Mouse (Mus musculus) heart, embryonic 14.5 days (tissue): Measurements from ENCODE around the gene C1qc. TPM values are rescaled to one million over a fixed set of nuclear protein-coding genes. Genes with fewer than 3 reads are reported as not detected.

Experiments
- ATAC-seq: fragments of 200-750 bp; cut with Nextera tagmentation; 2 replicates; pipeline ENCODE4 v1.8.0; 2017; ENCODE audit warnings: low read depth, moderate TSS enrichment; ENCODE audit not compliant: insufficient number of reproducible peaks, insufficient read depth, low FRiP score
- H3K27ac ChIP-seq, 2 experiments: fragments of 200-500 bp in 1 of 2; fragments of 300-500 bp in 1 of 2; sonication (generic) in 1 of 2; replicated peaks in 1 of 2; 2 replicates each; pipeline ENCODE4 v1.5.1; 2012 to 2014; ENCODE audit warnings: low read depth in 2 of 2, low read length in 2 of 2, control low read depth in 1 of 2, mild to moderate bottlenecking in 1 of 2, mixed read lengths in 1 of 2; ENCODE audit not compliant: control insufficient read depth in 1 of 2, insufficient read depth in 1 of 2
- H3K27me3 ChIP-seq: fragments of 300-500 bp; sonication (generic); 2 replicates; pipeline ENCODE4 v1.6.1; 2014; ENCODE audit warnings: mild to moderate bottlenecking, low read length, control low read depth; ENCODE audit not compliant: control insufficient read depth, insufficient read depth
- H3K36me3 ChIP-seq: fragments of 300-500 bp; sonication (generic); 2 replicates; pipeline ENCODE4 v1.6.1; 2014; ENCODE audit warnings: mild to moderate bottlenecking, control low read depth, low read length, mixed read lengths; ENCODE audit not compliant: control insufficient read depth, insufficient read depth
- H3K4me1 ChIP-seq, 2 experiments: fragments of 200-500 bp in 1 of 2; fragments of 300-500 bp in 1 of 2; sonication (generic) in 1 of 2; 2 replicates each; pipeline ENCODE4 v1.6.1; 2012 to 2014; ENCODE audit warnings: low read length in 2 of 2, control low read depth in 1 of 2, mixed read lengths in 1 of 2; ENCODE audit not compliant: control insufficient read depth in 2 of 2, insufficient read depth in 2 of 2
- H3K4me2 ChIP-seq: fragments of 300-500 bp; sonication (generic); 2 replicates; pipeline ENCODE4 v1.6.1; 2014; ENCODE audit warnings: mild to moderate bottlenecking, low read length
- H3K4me3 ChIP-seq, 2 experiments: fragments of 200-500 bp in 1 of 2; fragments of 300-500 bp in 1 of 2; sonication (generic) in 1 of 2; 2 replicates each; pipeline ENCODE4 v1.5.1; 2012 to 2014; ENCODE audit warnings: low read length in 2 of 2, mild to moderate bottlenecking in 2 of 2, control low read depth in 1 of 2, low read depth in 1 of 2, moderate library complexity in 1 of 2; ENCODE audit not compliant: control insufficient read depth in 1 of 2, insufficient read depth in 1 of 2
- H3K9ac ChIP-seq: fragments of 300-500 bp; sonication (generic); 2 replicates; pipeline ENCODE4 v1.6.1; 2014; ENCODE audit warnings: mild to moderate bottlenecking, low read length
- H3K9me3 ChIP-seq: fragments of 300-500 bp; sonication (generic); 2 replicates; pipeline ENCODE4 v1.6.1; 2016; ENCODE audit warnings: low read length, control low read depth; ENCODE audit not compliant: control insufficient read depth
- WGBS: fragments of 180-500 bp; shearing (Covaris S2); extraction: QIAGEN DNeasy Blood & Tissue Kit; methylation state at CpG from one replicate; pipeline ENCODE4 v1.1.7; 2014; 5-methylcytosine and 5-hydroxymethylcytosine counted together
- polyA plus RNA-seq: library from polyadenylated mRNA; unstranded; fragments of >200 nt; fragmentation: Nextera tagmentation; extraction: Ambion mirVana; gene quantifications from 2 replicates; pipeline ENCODE4 v1.2.1, GENCODE M21; 2014

Gene C1qc
- polyA plus RNA-seq, 1 experiment from 2014 or later = 28.1 TPM

- Histone ChIP-seq H3K4me1 (no peaks in the 10 kb centered on the region), H3K36me3 (no peaks in the 10 kb centered on the region), H3K9ac (no peak overlapping the region), H3K9me3 (no peaks in the 10 kb centered on the region), H3K4me3 (no peak overlapping the region), H3K27ac (no peak overlapping the region), H3K27me3 (peaks cover 75% of the 10 kb centered on the region), H3K4me2 (no peak overlapping the region)
- ATAC-seq = no peak
Measured at GRCm38 (mm10) chr4:136907809-136908208, 14.9 kb upstream of the C1qc start.

DNA sequence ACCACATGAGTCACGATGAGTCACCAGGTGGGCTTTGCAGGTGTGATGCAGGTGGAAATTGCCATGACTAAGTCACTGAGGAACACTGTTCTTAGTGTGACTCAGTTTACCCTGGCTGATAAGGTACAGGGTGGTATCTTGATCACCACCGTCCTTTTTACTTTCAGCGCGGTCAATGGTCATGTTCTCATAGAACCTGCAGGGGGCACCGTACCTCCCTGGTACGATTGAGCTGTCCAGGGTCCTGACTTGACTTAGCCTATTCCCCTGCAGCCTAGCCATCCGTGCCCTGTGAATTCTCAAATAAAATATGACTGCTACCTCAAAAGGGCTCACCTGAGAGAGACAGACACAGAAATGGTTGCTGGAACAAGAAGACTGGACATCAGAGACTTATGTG lies 14.2 kb upstream of the C1qc start:
- Histone ChIP-seq H3K9me3 (no peaks in the 10 kb centered on the region), H3K36me3 (no peaks in the 10 kb centered on the region), H3K9ac (no peak overlapping the region), H3K27me3 (peaks cover 67% of the 10 kb centered on the region), H3K27ac (no peak overlapping the region), H3K4me1 (no peaks in the 10 kb centered on the region), H3K4me3 (no peak overlapping the region), H3K4me2 (no peak overlapping the region)
- ATAC-seq = no peak
- WGBS = 10% methylated on average over 7 of the region's 7 CpGs

GRCm38 (mm10) chr4:136904767-136905539 lies 12.1 kb upstream of the C1qc start:
- under 1% methylated on average over 22 of the region's 23 CpGs for WGBS
- Histone ChIP-seq H3K27ac (no peak overlapping the region), H3K4me3 (no peak overlapping the region), H3K27me3 (peaks cover 53% of the 10 kb centered on the region), H3K9ac (no peak overlapping the region), H3K36me3 (no peaks in the 10 kb centered on the region), H3K9me3 (no peaks in the 10 kb centered on the region), H3K4me2 (no peak overlapping the region), H3K4me1 (no peaks in the 10 kb centered on the region)
- ATAC-seq = no peak

DNA sequence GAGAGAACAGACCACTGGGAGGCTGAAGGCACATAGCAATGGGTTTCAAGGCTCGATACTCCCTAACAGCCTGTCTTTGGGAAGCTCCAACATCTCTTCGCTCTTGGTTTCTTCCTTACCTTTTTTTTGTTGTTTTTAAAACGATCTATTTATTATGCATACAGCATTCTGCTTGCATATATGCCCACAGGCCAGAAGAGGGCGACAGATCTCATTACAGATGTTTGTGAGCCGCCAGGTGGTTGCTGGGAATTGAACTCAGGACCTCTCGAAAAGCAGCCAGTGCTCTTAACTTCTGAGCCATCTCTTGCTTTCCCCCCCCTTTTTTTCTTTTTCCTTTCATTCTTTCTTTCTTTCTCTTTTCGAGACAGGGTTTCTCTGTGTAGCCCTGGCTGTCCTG lies 6.3 kb upstream of the C1qc start:
- H3K27me3 ChIP-seq = peaks cover 61% of the 10 kb centered on the region
- no peak overlapping the region for H3K4me3 ChIP-seq
- no peak overlapping the region for H3K9ac ChIP-seq
- no peaks in the 10 kb centered on the region for H3K4me1 ChIP-seq
- WGBS = 62% methylated on average over 7 of the region's 7 CpGs
- no peaks in the 10 kb centered on the region for H3K9me3 ChIP-seq
- no peak overlapping the region for H3K27ac ChIP-seq
- H3K4me2 ChIP-seq = no peak overlapping the region
- ATAC-seq = no peak
- H3K36me3 ChIP-seq = no peaks in the 10 kb centered on the region

DNA sequence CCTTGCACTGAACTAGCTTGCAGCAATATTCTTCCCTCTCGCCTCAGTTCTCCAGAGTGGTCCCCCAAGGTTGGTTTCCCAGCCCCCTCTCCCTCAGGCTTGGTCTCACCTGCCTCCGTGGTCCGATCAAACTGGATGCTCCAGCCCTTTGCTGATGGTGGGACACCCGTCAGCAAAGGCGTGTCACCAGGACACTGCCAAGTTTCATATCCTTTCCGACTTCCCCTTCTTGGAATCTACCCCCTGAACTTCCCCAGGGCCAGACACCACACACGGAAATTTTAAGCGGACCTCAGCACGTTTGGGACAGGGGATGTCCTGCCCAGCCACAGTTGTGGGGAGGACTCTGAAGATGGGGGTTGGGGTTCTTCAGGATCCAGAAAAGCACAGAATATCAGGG lies 5.8 kb upstream of the C1qc start, which contains the start of gene C1qa:
Gene C1qa (minus strand): TSS at position 167 of the 400 bp plus-strand sequence.
- H3K27me3 ChIP-seq = peaks cover 60% of the 10 kb centered on the region

DNA sequence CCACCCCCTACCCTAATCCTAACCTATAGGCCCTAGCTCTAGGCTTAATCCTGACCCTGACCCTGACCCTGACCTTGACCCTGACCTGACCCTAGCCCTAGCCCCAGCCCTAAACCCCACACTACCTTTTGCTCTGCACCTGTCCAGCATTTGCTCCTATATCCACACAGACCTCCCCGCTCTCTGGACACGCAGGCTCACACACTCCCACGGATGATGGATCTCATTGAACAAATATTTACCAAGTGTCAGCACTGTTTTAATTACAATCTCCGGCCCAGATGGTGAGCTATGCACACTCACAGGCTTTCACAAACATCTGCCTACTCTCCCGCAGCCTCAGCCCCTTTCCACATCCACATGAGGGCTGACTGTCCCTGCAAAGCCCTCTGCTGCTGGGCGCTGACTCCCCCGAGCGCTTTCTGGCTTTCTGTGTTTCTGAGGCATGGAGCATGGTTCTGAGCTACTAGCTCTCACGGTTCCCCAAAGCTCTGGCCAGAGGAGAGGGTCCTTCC lies 5.3 kb upstream of the C1qc start:
- WGBS = 64% methylated on average over 9 of the region's 9 CpGs
- peaks cover 60% of the 10 kb centered on the region for H3K27me3 ChIP-seq
- H3K4me3 ChIP-seq = no peak overlapping the region
- H3K9me3 ChIP-seq = no peaks in the 10 kb centered on the region
- H3K9ac ChIP-seq = no peak overlapping the region
- no peaks in the 10 kb centered on the region for H3K36me3 ChIP-seq
- no peaks in the 10 kb centered on the region for H3K4me1 ChIP-seq
- ATAC-seq = no peak
- H3K4me2 ChIP-seq = no peak overlapping the region
- no peak overlapping the region for H3K27ac ChIP-seq

More for the DNA sequence above, 5.8 kb upstream of the C1qc start, which contains the start of gene C1qa:
- no peak for ATAC-seq
- no peaks in the 10 kb centered on the region for H3K9me3 ChIP-seq
- 70% methylated on average over 9 of the region's 9 CpGs for whole genome bisulfite sequencing
- no peak within 1 kb of the TSS for H3K4me3 ChIP-seq
- no peak within 1 kb of the TSS for H3K27ac ChIP-seq
- no peak within 1 kb of the TSS for H3K9ac ChIP-seq
- no peaks in the 10 kb centered on the region for H3K4me1 ChIP-seq
- no peak within 1 kb of the TSS for H3K4me2 ChIP-seq
- H3K36me3 ChIP-seq = no peaks in the 10 kb centered on the region

DNA sequence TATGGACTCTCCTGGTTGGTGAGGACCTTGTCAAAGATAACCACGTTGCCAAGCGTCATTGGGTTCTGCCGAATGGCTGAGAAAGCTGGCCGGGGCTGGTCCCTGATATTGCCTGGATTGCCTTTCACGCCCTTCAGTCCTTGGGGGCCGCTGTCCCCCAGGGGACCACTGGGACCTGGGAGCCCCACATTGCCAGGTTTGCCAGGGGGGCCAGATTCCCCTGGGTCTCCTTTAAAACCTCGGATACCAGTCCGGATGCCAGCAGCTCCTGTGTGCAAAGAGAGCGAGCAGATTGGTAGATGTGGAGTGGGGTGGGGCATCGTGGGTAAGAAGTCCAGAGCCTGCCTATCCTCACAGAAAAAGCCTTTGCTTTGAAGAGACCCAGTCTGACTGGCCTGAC lies 3.6 kb upstream of the C1qc start:
- H3K27me3 ChIP-seq = peaks cover 75% of the 10 kb centered on the region
- no peaks in the 10 kb centered on the region for H3K36me3 ChIP-seq
- no peak overlapping the region for H3K4me2 ChIP-seq
- 31% methylated on average over 10 of the region's 10 CpGs for WGBS
- no peaks in the 10 kb centered on the region for H3K9me3 ChIP-seq
- H3K27ac ChIP-seq = no peak overlapping the region
- no peak for ATAC-seq
- H3K4me3 ChIP-seq = no peak overlapping the region
- no peak overlapping the region for H3K9ac ChIP-seq
- no peaks in the 10 kb centered on the region for H3K4me1 ChIP-seq

- Histone ChIP-seq H3K27me3 (peaks cover 72% of the 10 kb centered on the region), H3K27ac (no peak overlapping the region), H3K4me2 (no peak overlapping the region), H3K9ac (no peak overlapping the region), H3K4me1 (no peaks in the 10 kb centered on the region), H3K36me3 (no peaks in the 10 kb centered on the region), H3K9me3 (no peaks in the 10 kb centered on the region), H3K4me3 (no peak overlapping the region)
- ATAC-seq = no peak
- 9% methylated on average over 14 of the region's 15 CpGs for WGBS
Measured at GRCm38 (mm10) chr4:136895861-136896260, 3.0 kb upstream of the C1qc start.
